Mouse (Mus musculus): ENCODE data around the gene Brk1.

DNA sequence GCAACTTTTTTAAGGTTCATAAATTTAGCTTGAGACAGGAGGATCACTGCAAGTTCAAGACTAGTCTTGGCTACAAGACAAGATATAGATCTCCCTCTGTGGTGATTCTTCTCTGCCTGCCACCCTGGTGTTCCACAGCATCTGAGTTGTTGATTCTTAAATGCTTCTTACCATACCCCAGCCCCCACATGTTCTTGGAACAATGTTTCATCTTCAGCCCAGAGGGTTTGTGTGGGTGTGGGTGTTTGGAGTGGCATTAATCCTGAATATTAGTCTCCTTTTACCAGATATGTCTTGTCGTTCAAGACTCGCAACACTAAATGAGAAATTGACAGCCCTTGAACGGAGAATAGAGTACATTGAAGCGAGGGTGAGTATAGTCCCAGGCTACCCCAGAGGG, 10.9 kb downstream of the Brk1 start:
- TF ChIP-seq CTCF (conservative IDR thresholded peaks at IDR 0.05 in 1 of 2, IDR thresholded peaks at IDR 0.05 in 1 of 2; ENCODE audit: low read depth in 2 of 2, low read length in 2 of 2): no peak
- TF ChIP-seq HCFC1 (IDR thresholded peaks at IDR 0.05; ENCODE audit: low read depth, low read length): no peak
- TF ChIP-seq CHD2 (IDR thresholded peaks at IDR 0.05; ENCODE audit: low read length): no peak
